Mouse (Mus musculus): Measurements from ENCODE around the gene Pcdh11x.

- TF ChIP-seq POLR2A (IDR thresholded peaks at IDR 0.05; ENCODE audit: control insufficient read depth, low read depth, low read length) (no peak), CTCF (IDR thresholded peaks at IDR 0.05; ENCODE audit: control insufficient read depth, insufficient read depth, insufficient replicate concordance, low read depth, low read length) (no peak)
These were observed 309.2 kb downstream of the Pcdh11x start for GRCm38 (mm10) chrX:120599309-120599708.
